Mouse (Mus musculus): ENCODE measurements around the gene Tomm20. TPM values are rescaled to one million over a fixed set of nuclear protein-coding genes. Genes with fewer than 3 reads are reported as not detected.

Tomm20 gene
- total RNA-seq, 2 experiments from 2014 or later, result 188 to 205 TPM

- no peak for DNase-seq
These were observed 17.2 kb upstream of the Tomm20 start for GRCm38 (mm10) chr8:126962871-126963270.

DNA sequence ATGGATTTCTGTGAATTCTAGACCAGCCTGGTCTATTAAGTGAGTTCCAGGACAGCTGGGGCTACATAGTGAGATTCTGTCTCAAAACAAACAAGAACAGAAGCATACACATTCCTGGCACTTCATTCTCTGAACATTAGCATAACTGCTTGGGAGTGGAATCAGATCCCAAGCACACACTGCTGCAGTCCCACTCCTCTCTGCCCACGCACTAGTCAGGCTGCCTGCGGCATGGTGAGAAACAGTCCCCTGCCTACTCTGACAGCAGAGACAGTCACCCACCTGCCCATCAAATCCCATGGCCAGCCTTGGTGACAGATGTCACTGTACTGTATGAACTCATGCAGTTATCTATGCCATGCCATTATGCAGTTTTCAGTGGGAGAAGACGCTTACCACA is 15.9 kb upstream of the Tomm20 start:
- DNase-seq, result no peak

GRCm38 (mm10) chr8:126951900-126952636 is 6.4 kb upstream of the Tomm20 start:
- no peak for DNase-seq

GRCm38 (mm10) chr8:126949527-126949926 is 3.9 kb upstream of the Tomm20 start:
- no peak for DNase-seq

DNA sequence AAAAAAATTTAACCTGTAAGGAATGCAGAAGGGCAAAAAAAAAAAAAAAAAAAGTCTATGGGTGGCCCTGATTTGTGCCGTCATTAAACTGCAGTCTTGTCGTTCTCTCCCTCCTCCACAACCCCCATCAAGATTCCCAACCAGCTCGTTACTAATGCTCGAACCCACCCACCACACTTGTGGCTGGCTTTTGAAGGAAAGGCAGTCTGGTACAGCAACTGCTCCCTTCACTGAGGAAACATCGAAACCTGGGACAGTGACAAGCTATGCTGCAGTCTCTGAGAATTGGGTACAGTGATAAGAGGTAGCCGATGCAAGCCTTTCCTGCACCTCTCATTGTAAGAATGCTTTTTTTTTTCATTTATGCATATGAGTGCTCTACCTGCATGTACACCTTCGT is 800 bp upstream of the Tomm20 start:
- no peak for DNase-seq

- DNase-seq, result peak; percentile 38 to 54
These were observed 608 bp downstream of the Tomm20 start for GRCm38 (mm10) chr8:126944781-126945691.

GRCm38 (mm10) chr8:126943565-126943964 is 2.1 kb downstream of the Tomm20 start:
- no peak for DNase-seq

DNA sequence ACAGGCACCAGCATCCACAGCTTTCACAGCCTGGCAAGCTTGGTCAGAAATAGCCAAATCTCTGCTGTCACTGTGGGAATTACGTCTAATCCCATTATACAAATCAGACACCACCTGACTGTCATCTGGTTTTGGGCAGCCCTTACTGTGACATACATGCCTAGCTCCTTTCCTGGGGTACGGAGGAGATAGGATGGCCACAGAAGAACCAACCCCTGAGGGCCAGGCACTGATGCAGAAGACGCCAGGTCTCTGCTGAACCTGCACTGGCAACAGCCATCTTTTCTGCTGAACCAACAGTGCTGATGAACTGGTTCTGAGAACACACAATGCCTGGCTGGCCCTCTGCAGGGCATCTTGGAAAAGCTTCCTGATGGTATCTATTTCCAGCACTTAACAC is 8.3 kb downstream of the Tomm20 start:
- DNase-seq, result no peak

DNA sequence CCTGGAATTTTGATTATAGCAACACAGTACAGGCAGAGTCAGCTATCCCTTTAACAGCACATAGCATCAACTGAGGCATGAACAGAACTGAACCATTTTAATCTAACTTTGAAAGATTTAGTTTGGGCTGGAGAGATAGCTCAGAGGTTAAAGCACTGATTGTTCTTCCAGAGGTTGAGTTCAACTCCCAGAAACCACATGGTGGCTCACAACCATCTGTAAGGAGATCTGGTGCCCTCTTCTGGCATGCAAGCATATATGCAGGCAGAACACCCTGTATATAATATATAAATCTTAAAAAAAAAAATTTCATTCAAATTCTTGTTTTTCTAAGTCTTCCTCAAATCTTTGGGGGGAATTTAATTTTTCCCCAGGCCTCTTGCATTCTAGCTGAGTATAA is 9.7 kb downstream of the Tomm20 start:
- no peak for DNase-seq

GRCm38 (mm10) chr8:126935387-126935786 is 10.3 kb downstream of the Tomm20 start:
- DNase-seq, result no peak

- no peak for DNase-seq
These were observed 13.0 kb downstream of the Tomm20 start for GRCm38 (mm10) chr8:126932656-126933055.

DNA sequence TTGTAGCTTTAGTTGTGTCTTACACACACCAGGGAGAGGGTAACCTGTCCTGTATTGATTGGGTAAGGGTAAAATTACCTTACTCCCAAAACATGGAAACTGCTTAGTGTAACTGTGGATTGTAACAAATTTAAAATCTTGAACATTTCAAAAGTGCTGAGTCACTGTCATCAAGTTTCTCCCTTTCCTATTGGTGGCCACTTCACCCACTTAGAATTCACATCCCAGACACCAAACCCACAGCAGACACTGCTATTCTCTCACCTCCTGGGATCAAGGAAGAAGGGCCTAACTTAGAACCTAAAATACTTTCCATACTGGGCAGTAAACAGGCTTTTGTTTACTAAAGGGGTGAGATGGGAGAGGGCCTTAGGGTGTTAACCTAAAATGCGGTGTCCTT is 13.4 kb downstream of the Tomm20 start:
- no peak for DNase-seq

- no peak for DNase-seq
These were observed 13.9 kb downstream of the Tomm20 start for GRCm38 (mm10) chr8:126931720-126932119.

GRCm38 (mm10) chr8:126929607-126930161 is 16.0 kb downstream of the Tomm20 start:
- DNase-seq, result peak; percentile 71 to 72

DNA sequence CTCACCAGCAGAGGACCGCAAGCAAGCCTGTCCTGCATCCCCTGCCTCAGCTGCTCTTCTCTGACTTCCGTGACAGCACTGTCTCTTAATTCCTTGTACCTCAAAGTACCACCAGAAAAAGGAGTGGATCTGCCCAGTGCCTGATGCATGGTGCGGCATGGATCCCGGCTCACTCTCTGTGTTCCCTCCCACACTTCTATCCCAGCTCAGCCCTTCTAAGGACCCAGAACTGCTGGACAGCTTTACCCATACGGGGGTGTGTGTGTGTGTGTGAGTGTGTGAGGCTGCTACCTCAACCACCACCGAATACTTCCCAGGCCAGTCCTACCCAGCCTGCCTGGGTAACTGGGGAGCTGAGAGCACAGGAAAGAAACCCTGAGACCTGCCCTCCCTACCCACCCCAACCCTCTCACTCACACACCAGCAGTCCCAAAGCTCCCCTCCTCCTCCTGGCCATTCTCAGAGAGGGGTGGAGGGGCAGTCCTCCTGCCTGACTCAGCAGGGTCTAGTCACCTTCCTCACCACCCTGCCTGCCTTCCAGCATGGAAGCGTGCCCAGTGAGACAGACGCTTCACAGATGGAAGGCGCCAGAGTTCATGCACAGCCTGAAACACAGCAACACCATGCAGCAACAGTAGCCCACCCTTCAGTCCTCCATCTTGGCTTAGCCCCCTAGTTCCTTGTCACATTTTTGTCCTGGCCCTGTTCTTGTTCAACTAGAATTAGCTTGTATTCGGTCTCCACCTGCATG is 16.7 kb downstream of the Tomm20 start:
- DNase-seq, result peak; percentile 51 to 60

DNA sequence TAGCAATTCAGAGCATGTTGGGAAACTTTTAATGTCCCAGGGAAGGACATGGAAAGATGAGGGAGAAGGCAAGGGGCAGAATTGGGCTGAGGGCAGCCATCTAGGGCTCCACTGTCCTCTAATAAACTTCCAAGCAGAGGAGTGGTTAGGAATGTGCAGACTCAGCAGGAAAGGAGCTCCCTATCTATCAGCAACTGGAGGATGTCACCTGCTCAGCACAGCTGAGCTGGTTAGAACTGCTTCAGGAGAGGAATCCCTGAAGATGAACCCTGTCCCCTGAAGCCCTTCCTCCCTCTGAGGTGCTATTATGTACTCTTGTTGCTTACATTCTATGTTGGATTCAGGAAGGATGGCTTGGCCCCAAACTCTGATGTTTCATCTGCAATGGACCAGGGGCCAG is 17.6 kb downstream of the Tomm20 start:
- DNase-seq, result no peak

DNA sequence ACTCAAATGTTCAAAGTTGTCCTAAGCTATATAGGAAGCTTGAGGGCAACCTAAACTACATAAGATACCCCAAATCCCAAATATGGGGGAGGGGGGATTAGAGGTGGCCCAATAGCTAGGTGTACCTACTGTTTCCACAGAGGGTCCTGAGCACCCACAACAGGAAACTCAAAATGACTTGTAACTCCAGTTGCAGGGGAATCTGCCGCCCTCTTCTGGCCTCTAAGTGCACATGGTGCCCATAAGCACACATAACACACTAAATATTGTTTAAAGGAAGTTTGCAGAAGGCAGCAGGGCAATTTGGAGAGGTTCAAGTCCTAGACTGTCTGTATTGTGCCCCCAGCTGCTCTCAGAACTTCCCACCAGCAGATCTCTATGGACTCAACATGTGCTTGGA is 18.6 kb downstream of the Tomm20 start:
- DNase-seq, result no peak

- no peak for DNase-seq
These were observed 22.7 kb downstream of the Tomm20 start for GRCm38 (mm10) chr8:126922981-126923380.

DNA sequence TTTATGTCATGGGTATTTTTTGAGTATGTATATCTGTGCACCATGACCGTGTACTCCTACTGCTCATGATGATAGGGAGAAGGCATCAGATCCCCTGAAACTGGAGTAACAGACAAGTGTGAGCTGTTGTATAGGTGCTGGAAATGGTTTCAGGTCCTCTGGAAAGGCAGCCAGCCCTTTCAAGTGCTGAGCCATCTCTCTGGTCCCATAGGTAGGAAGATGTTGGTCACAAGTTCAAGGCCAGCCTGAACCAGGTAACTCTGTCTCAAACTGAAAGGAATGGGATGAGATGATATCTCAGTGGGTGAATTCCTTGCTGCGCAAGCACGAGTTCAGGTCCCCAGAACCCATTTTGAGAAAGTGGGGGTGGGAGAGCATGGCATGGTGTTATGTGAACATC is 24.2 kb downstream of the Tomm20 start:
- DNase-seq, result no peak

DNA sequence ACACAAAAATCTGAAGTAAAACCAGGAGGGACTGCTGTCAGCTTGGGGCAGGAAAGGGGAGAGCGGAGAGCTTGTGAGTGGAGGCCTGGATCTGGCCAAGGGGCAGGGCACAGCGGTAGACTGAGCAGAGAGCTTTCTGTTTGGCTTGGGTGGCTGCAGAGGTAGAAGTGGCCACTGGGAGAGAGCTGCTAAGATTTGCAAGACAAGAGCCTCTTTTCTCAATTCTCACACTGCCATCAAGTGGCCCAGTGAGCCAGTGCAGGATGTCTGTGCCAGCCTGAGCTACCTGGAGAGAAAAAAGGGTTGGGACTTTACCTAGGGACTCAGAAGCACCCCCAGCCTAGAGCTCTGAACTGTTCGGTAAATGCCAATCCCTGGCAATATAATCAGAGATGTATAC is 24.8 kb downstream of the Tomm20 start:
- DNase-seq, result peak; percentile 79 to 80

- no peak for DNase-seq
These were observed 25.3 kb downstream of the Tomm20 start for GRCm38 (mm10) chr8:126920386-126920785.

- no peak for DNase-seq
These were observed 25.9 kb downstream of the Tomm20 start for GRCm38 (mm10) chr8:126919703-126920102.
